Mouse (Mus musculus) ES-Bruce4 (cell line): ENCODE measurements around the gene Gm44973.

Experiments used
- CTCF ChIP-seq: IDR thresholded peaks from one replicate; pipeline ENCODE4 v1.8.1; 2011; ENCODE audit warnings: low read depth, low read length
- EP300 ChIP-seq: IDR thresholded peaks from 2 replicates; pipeline ENCODE4 v1.6.1; 2011; ENCODE audit warnings: low read depth, low read length; ENCODE audit not compliant: insufficient read depth
- POLR2A ChIP-seq: IDR thresholded peaks from one replicate; pipeline ENCODE4 v1.8.1; 2011; ENCODE audit warnings: low read length; ENCODE audit not compliant: insufficient read depth

- no peak for TF ChIP-seq POLR2A
- no peak for TF ChIP-seq CTCF
- TF ChIP-seq EP300, result no peak
Observed at GRCm38 (mm10) chr7:5080815-5081214, 65.5 kb downstream of the Gm44973 start.
